Mouse (Mus musculus) brain, embryonic 14.5 days (tissue): Measurements from ENCODE around the gene Samd8. TPM values are rescaled to one million over a fixed set of nuclear protein-coding genes. Genes with fewer than 3 reads are reported as not detected.

ENCODE experiments used
- DNase-seq: peaks from one replicate; pipeline ENCODE4 v3.0.0-alpha.2; 2011; ENCODE audit warnings: low read depth
- CTCF ChIP-seq: fragments of 200-500 bp; IDR thresholded peaks from 2 replicates; pipeline ENCODE4 v1.5.1; 2012; ENCODE audit warnings: inconsistent platforms, mild to moderate bottlenecking, moderate library complexity, borderline replicate concordance; ENCODE audit not compliant: insufficient read depth, insufficient read length; ENCODE audit errors: extremely low read depth
- POLR2A ChIP-seq: fragments of 200-500 bp; IDR thresholded peaks from 2 replicates; pipeline ENCODE4 v1.6.1; 2012; ENCODE audit warnings: mild to moderate bottlenecking, inconsistent platforms, borderline replicate concordance; ENCODE audit not compliant: poor library complexity, insufficient read depth, insufficient read length, severe bottlenecking; ENCODE audit errors: extremely low read depth
- polyA plus RNA-seq: library from polyadenylated mRNA; depleted of rRNA; stranded (reverse); fragments of >200 nt; gene quantifications from 2 replicates; pipeline ENCODE4 v1.2.3, GENCODE M21; 2012

Samd8 gene
- polyA plus RNA-seq, 1 experiment, result 30.1 TPM

DNA sequence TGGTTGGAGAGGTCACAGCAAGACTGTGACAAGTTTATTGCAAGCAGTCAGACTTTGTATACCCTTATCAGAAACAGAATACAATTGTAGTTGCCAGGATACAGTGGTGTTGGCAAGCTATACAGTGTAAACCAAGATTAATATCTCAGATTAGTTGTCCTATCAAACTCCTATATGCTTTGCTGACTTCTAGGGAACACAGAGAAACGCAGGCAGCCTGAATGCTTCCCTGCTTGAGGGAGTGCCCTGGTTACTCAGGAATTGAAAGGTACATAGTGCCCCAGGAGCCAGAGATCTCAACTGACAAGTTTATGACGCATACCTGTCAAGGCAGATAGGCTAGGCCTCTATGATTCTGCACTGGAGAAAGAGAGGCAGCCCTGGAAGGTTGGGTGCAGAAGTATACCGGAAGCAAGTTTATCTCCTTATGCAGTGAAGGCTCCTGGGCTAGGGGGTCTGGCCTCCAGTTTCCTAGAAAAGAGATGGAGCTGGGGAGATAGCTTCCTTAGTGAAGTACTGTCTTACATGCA is 56.4 kb downstream of the Samd8 start:
- TF ChIP-seq POLR2A, result no peak
- no peak for TF ChIP-seq CTCF

DNA sequence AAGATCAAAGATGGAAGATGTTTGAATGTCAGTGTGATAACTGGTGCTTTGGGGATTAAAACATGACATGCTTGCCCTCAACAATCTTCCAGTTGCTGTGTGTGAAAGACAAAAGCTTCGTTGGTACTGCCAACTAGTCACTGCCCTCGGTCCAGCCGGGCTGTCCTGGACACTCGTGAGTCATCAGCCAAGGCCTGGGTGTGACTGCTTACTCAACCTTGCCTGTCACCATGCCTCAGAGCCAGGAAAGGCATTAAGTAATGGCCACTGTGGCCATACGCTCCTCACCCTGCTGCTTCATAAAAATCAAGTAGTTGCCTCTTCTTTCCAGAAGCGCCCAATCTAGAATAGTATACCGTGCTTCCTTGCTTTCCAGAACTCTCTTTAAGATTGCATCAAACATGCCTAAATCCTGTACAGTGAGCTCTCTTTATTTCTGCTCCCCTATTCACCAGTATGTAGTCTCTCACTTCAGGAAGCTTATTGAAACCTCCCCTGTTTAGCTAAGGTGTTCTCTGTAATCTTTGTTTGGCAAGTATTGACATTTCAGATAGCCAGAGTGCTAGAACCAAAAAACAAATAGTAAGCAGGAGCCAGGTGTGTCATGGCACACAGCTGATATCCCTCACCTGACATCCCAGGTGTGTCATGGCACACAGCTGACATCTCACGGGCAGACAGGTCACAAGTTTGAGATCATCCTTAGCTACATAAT is 58.0 kb downstream of the Samd8 start:
- no peak for DNase-seq
- no peak for TF ChIP-seq CTCF
- no peak for TF ChIP-seq POLR2A

More for the DNA sequence above, 56.4 kb downstream of the Samd8 start:
- no peak for DNase-seq

DNA sequence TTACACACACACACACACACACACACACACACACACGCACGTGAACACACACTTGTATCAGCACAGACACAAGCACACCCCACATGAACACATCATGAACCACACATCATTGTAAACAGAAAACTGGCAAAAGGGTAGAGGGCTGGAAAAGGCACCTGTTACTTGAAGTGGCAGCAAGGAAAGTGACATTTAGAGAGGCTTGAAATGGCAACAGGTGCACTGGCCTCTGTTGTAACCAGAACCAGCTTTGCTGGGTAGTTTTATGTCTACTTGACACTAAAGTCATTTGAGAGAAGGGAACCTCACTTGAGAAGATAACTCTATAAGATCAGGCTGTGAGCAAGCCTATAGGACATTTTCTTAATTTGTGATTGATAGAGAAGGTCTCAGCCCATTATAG is 59.1 kb downstream of the Samd8 start:
- TF ChIP-seq POLR2A (no peak), CTCF (no peak)
- no peak for DNase-seq

DNA sequence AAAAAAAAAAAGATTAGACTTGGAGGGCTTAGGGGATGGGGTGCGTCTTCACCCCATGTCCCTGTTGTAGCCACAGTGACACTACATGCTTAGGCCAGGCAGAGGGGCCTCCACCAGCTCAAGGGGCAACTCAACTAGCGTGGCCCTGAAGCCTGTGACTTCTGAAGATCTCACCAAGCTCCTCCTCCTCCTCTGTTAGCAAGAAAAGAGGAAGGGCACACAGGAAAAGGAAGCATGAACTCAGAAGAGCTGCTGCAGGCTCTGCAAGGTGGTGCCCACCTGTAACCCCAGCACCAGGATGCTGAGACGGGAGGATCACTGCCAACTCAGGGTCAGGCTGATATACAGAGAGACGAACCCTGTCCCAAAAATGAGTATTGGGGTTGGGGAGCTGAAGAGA is 61.0 kb downstream of the Samd8 start:
- no peak for DNase-seq
- no peak for TF ChIP-seq CTCF
- no peak for TF ChIP-seq POLR2A

DNA sequence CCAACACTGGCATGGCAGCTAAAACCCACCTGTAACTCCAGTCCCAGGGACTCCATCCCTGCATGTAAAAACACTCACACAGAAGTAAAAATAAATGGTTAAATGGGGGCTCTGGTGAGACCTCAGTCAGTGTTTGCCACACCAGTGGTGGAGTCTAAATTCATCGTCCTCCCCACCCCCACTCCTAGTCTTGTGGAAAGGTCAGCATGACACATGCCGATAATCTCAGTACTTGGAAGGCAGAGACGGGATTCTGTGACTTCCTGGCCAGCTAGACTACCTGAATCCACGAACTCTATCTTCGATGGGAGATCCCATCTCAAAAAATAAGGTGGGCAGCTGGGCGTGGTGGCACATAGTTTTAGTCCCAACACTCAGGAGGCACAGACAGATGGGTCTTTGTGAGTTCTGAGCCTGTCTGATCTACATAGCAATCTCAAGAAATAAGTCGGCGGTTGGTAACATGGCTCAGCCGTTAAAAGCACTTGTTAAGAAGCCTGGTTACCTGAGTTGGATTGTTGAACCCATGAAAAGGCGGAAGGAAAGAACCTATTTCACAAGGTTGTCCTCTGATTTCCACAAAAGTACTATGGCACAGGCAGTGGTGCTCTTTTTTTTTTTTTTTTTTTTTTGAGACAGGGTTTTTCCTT is 61.5 kb downstream of the Samd8 start:
- TF ChIP-seq CTCF (no peak), POLR2A (no peak)
- DNase-seq, result no peak

DNA sequence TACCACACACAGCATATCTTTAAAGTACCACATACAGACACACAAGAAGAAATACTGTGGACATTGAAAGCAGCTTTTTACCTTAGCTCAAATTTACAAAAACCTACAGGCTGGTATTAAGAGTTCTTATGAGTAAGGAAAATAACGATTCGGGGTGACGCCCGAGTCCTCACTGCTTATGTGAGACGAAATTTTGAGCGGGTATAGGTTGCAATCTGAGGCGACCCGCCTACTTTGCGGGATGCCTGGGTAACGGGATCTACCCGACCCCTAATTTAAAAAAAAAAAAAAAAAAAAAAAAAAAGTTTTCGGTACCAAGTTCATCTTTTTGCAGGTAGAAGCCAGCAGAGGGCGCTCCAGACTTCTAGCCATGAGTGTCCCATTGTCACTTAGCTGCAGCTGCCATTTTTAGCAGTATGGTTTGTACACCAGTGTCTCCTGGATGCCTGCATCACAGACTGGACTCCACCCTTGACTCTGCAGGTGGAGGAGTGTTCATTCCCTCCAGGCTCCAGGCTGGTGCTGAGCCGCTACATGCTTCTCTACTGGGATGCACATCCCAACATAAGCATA is 62.3 kb downstream of the Samd8 start:
- no peak for TF ChIP-seq POLR2A
- peak; percentile 52; the same call in 1 of the 2 replicates for TF ChIP-seq CTCF
- peak; percentile 65 for DNase-seq

DNA sequence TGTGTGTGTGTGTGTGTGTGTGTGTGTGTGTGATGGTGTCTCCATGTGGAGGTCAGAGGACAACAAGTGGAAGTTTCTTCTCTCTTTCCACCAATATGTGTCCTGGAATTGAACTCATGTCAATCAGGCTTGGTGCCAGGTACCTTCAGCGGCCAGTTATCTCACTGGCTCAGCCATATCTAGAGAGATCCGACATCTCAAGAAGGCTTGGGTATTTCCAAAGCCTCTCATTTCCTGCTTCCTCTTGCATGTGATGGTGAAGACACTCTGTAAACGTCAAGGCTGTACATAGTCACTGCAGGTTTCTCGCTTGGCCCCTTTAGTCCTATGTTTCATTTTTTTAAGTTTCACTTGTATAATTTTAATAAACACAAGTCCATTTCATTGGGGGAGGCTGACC is 62.9 kb downstream of the Samd8 start:
- TF ChIP-seq POLR2A (no peak), CTCF (no peak)

DNA sequence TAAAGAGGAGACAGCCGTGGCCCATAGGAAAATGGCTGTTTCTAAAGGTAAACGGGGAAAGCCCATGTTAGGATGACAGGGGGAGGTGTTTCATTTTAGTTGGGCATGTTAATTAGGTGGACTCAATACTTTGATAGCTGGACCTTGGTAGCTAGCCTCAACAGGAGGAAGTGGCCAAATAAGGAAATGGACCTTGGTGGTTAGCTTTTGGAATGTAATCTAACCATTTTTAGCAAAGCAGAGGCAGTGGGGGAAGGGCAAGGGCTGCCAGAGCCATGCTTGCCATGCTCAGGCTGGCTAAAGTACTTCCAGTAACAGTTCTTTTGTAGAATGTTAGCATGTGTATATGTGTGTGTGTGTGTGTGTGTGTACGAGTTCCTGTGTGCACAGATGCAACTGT is 63.5 kb downstream of the Samd8 start:
- no peak for DNase-seq
- TF ChIP-seq POLR2A, result no peak
- no peak for TF ChIP-seq CTCF

More for the DNA sequence above, 62.9 kb downstream of the Samd8 start:
- DNase-seq, result no peak

DNA sequence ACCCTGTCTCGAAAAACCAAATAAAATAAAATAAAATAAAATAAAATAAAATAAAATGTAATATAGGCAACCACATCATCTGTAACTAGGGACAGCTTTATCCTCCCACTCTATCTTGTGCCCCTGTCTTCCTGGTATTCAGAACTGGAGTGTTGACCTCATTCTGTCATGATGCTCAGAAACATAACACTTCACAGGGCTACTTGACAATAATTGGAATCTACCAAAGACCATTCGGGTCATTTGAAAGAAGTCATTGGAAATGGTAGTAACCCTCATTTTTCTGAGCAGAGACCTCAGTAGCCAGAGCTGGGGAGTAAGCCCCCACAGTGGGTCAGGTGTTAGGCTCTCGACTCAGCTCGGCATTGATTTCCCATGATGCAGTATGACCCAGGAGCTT is 64.3 kb downstream of the Samd8 start:
- no peak for DNase-seq

DNA sequence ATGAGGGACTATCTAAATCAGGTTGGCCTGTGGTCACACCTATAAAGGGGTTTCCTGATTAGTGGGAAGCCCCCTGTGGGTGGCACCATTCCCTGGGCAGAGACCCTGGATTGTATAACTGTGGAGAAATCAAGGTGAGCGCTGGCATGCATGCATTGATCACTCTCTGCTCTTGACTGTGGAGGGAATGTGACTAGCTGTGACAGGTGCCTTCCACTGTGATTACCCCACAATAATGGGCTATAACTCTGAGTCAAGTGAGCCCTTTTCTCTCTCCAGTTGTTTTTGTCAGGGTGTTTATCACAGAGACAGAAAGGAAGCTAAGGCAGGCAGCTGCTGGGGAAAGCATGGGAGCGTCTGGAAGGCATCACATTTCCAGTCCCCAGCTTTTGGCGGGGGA is 65.9 kb downstream of the Samd8 start:
- TF ChIP-seq CTCF (no peak), POLR2A (no peak)
- DNase-seq, result no peak

More for the DNA sequence above, 64.3 kb downstream of the Samd8 start:
- no peak for TF ChIP-seq CTCF
- no peak for TF ChIP-seq POLR2A

DNA sequence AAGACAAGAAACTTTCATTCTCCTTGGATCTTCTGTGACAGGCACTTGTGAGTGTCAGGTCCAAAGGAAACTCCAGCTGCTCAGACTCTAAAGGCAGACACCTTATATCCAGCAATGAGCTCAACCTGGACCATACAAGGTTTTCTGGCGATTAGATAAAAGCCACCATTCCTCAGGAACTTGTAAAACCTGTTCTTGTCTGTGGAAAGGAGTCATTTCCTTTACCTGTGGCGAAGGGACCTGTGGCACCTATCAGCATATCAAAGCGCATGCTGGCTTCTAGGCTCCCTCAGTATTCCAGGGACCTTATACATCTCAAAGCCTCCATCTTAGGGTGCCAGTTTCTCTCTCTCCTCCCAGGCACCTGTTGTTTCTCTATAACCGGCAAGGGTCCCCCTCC is 67.1 kb downstream of the Samd8 start:
- no peak for DNase-seq
- no peak for TF ChIP-seq CTCF
- TF ChIP-seq POLR2A, result no peak
